Mouse (Mus musculus) forebrain, embryonic 13.5 days (tissue): ENCODE measurements at regions not wholly inside any gene's neighbourhood (a gene's known extent, or its start where the extent isn't known, plus 50 kb on each side); places are given as distances from the start of the nearest gene placed in this dataset.

Source experiments
- ATAC-seq: fragments of 200-750 bp; cut with Nextera tagmentation; 2 replicates; pipeline ENCODE4 v1.8.0; 2017
- H3K27ac ChIP-seq: fragments of 300-500 bp; sonication (generic); 2 replicates; pipeline ENCODE4 v1.5.1; 2015; ENCODE audit warnings: inconsistent platforms, mild to moderate bottlenecking, moderate library complexity
- H3K27me3 ChIP-seq: fragments of 300-500 bp; sonication (generic); 2 replicates; pipeline ENCODE4 v1.6.1; 2015; ENCODE audit warnings: mild to moderate bottlenecking, inconsistent platforms
- H3K36me3 ChIP-seq: fragments of 300-500 bp; sonication (generic); 2 replicates; pipeline ENCODE4 v1.6.1; 2015; ENCODE audit warnings: mild to moderate bottlenecking, inconsistent platforms; ENCODE audit not compliant: poor library complexity, severe bottlenecking
- H3K4me1 ChIP-seq: fragments of 300-500 bp; sonication (generic); 2 replicates; pipeline ENCODE4 v1.6.1; 2015; ENCODE audit warnings: inconsistent platforms
- H3K4me2 ChIP-seq: fragments of 300-500 bp; sonication (generic); 2 replicates; pipeline ENCODE4 v1.6.1; 2015; ENCODE audit warnings: inconsistent platforms, mild to moderate bottlenecking, moderate library complexity
- H3K4me3 ChIP-seq: fragments of 300-500 bp; sonication (generic); 2 replicates; pipeline ENCODE4 v1.5.1; 2015; ENCODE audit warnings: mild to moderate bottlenecking, inconsistent platforms
- H3K9ac ChIP-seq: fragments of 300-500 bp; sonication (generic); 2 replicates; pipeline ENCODE4 v1.6.1; 2015; ENCODE audit warnings: mild to moderate bottlenecking, inconsistent platforms
- H3K9me3 ChIP-seq: fragments of 300-500 bp; sonication (generic); replicated peaks from 2 replicates; pipeline ENCODE4 v1.6.1; 2016; ENCODE audit warnings: inconsistent platforms
- WGBS: fragments of 180-500 bp; shearing (Covaris S2); methylation state at CpG from one replicate; pipeline ENCODE4 v1.1.7; 2015; 5-methylcytosine and 5-hydroxymethylcytosine counted together

DNA sequence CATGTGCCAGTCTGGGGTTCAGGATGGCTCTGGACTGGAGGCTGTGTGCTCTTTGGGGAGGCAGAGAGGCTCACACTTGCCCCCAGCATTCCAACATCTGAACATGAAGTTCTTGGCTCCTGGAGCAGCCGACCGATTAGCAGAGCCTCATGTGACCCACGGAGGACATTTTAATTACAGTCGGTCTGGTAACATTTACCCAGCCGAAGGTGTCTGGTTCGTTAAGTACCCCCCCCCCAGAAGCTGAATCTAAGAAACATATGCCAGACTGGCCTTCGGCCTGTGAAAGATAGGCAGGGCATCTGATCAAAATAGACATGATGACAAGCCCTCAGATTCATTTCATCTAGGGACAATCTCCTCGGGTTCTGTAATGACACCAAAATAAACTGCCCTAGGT is 140.4 kb upstream of the Sgk1 start:
- no peak overlapping the region for H3K27ac ChIP-seq
- no peaks in the 10 kb centered on the region for H3K9me3 ChIP-seq
- H3K4me2 ChIP-seq: no peak overlapping the region
- H3K4me3 ChIP-seq: no peak overlapping the region
- no peaks in the 10 kb centered on the region for H3K27me3 ChIP-seq
- WGBS: 56% methylated on average over 8 of the region's 8 CpGs
- H3K9ac ChIP-seq: no peak overlapping the region
- no peak for ATAC-seq
- H3K4me1 ChIP-seq: peaks cover 6% of the 10 kb centered on the region
- H3K36me3 ChIP-seq: no peaks in the 10 kb centered on the region

DNA sequence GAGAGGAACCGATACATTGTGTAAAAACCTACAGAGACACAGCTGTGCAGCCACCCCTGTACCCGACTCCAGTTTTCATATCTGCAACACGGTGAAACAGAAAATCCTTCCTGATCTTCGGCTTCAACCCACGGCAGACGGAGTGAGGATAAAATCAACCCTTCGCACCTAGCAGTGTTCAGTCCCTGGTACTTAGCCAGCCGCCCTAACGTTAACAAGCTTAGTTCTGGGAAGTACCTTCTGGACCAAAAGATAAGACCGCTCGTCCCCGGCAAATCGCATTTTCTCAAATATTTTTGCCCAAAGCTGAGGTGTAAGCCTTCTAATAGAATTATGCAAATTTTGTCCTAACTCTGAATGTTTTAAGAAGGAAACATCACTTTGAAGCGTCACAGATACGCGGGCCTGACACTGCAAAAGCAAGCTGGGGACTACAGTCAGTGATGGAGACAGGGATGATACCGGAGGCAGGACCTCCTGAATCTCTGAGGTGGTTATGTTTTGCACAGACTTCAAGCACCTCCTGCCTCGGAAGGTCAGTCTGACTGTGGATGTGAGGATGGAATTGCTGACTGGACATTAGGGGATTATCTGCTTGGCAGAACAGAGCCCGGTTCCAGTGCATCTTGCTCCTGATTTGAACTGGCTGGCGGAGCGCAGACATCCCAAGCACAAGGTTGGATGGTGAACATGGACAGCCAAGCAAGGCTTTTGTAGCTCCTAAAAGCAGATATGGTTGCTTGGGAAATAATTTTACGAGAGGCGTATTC is 139.8 kb upstream of the Sgk1 start:
- no peaks in the 10 kb centered on the region for H3K36me3 ChIP-seq
- no peak overlapping the region for H3K9ac ChIP-seq
- H3K27ac ChIP-seq: no peak overlapping the region
- ATAC-seq: no peak
- H3K27me3 ChIP-seq: no peaks in the 10 kb centered on the region
- no peak overlapping the region for H3K4me3 ChIP-seq
- peaks cover 10% of the 10 kb centered on the region for H3K4me1 ChIP-seq
- H3K9me3 ChIP-seq: no peaks in the 10 kb centered on the region
- no peak overlapping the region for H3K4me2 ChIP-seq
- 89% methylated on average over 23 of the region's 23 CpGs for WGBS

DNA sequence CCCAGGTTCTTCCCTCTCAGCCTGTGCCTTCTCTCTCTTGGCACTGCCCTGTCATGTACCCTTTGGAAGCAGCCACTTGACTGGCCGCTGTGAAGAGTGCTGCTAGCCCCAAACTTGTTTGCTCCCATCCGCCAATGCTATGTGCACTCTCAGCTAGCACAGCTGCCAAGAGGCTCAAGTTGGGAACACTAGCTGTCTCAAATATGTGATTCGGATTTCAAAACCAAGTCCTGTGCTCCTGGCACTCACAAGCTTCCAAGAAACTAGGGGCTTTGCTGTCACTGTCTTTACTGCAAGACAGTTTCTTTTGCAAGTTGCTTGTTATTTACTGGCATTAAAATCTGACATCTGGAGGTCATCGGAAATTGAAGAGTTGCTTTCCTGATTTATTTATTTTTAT is 138.6 kb upstream of the Sgk1 start:
- H3K27ac ChIP-seq: no peak overlapping the region
- no peak overlapping the region for H3K4me3 ChIP-seq
- ATAC-seq: no peak
- no peak overlapping the region for H3K4me2 ChIP-seq
- no peaks in the 10 kb centered on the region for H3K36me3 ChIP-seq
- no peaks in the 10 kb centered on the region for H3K9me3 ChIP-seq
- H3K9ac ChIP-seq: no peak overlapping the region
- WGBS: 89% methylated on average over 4 of the region's 4 CpGs
- H3K27me3 ChIP-seq: no peaks in the 10 kb centered on the region
- H3K4me1 ChIP-seq: peaks cover 10% of the 10 kb centered on the region

DNA sequence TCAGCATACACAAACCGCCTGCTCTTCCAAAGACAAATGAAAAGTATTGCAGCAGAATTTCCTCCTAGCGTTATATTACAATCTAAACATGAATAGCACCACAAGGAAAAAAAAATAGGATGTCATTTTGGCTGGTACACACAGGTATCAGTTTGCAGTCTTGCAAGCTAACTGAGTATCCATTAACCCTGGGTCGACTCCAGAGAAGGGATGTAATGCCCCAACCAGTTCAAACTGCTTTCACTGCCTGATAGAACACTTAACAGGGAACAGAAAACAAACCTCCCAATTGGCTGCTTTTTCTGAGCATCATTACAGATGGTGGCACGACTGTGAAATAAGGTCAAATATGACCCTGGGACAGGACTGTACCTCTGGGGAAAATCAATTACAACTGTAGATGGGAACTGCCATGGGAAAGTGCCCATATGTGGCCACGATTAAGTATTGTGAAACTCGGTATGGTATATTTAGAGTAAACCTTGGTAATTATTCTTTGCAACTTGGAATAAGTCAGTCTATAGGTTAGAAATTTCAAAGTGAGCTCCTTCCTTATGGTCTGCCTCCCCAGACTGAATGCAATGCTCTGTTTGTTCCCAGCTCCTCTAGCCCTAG is 137.5 kb upstream of the Sgk1 start:
- Histone ChIP-seq H3K4me2 (no peak overlapping the region), H3K27me3 (no peaks in the 10 kb centered on the region), H3K9me3 (no peaks in the 10 kb centered on the region), H3K4me1 (peaks cover 10% of the 10 kb centered on the region), H3K9ac (no peak overlapping the region), H3K36me3 (no peaks in the 10 kb centered on the region), H3K27ac (no peak overlapping the region), H3K4me3 (no peak overlapping the region)
- no peak for ATAC-seq
- 80% methylated on average over 6 of the region's 6 CpGs for WGBS

DNA sequence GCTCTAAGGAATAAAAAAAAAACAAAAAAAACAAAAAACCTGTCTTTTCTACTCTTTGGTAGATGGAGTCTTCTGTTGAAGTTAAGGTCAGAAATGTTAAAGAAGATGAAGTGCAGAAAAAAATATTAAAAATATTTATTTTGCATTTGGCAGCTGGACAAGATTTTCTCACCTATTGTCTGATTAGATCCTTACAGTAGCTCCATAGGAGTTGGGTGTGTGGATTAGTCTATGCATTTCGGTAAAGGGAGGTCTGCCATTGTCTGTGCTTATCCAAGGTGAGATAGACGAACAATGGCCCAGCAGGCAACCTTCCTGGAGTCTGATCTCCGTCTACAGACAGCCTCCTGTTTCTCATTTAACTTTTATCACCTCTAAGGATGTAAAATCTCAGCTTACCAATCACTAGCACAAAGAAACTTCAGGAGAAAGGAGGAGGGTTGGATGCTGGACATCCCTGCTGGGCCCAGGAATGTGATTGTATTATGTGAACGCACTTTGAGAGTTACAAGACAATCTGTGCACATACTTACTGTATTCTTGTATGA is 136.0 kb upstream of the Sgk1 start:
- no peak for ATAC-seq
- no peaks in the 10 kb centered on the region for H3K9me3 ChIP-seq
- 5% methylated on average over 4 of the region's 4 CpGs for WGBS
- peaks cover 5% of the 10 kb centered on the region for H3K4me1 ChIP-seq
- no peak overlapping the region for H3K9ac ChIP-seq
- H3K36me3 ChIP-seq: no peaks in the 10 kb centered on the region
- H3K4me3 ChIP-seq: no peak overlapping the region
- no peak overlapping the region for H3K27ac ChIP-seq
- H3K4me2 ChIP-seq: no peak overlapping the region
- no peaks in the 10 kb centered on the region for H3K27me3 ChIP-seq

DNA sequence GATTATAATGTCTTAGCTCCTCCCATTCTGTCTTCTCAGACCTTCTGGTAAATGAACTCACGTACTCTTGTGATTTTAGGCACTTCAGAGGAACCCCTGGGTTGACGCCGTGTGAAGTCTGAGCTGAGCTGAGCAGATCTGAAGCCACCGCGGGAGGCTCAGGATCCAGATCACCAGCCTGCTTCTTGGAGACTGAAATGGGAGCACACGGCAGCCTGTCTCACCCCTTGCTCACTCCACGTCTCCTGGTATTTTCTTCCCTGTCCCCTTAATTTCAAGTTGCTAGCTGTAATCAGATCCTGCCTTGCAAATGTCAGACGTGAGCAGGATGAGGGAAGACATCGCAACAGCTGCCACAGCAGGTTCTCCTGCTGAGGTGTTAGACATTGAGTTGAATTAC is 135.3 kb upstream of the Sgk1 start:
- H3K9ac ChIP-seq: no peak overlapping the region
- no peaks in the 10 kb centered on the region for H3K36me3 ChIP-seq
- H3K4me3 ChIP-seq: no peak overlapping the region
- H3K4me1 ChIP-seq: peaks cover 5% of the 10 kb centered on the region
- H3K4me2 ChIP-seq: no peak overlapping the region
- ATAC-seq: no peak
- 9% methylated on average over 9 of the region's 9 CpGs for WGBS
- no peaks in the 10 kb centered on the region for H3K27me3 ChIP-seq
- H3K27ac ChIP-seq: no peak overlapping the region
- H3K9me3 ChIP-seq: no peaks in the 10 kb centered on the region

DNA sequence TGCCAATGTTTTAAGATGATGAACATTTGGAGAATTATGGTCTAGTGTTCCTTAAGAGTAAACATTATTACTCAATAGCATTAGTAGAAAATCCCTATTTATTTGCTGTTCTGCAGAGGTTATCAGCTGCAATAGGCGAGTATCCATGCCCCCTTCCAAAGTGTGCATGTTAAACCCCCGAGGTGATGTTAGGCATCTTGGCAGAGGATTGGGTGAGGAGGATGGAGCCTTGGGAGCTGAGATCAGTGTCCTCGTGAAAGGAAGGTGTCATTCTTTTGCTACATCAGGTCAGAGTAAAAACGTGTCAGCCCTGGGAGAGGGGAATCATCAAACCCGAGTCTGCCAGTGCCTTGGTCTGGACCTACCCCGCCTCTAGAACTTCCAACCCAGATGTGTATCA is 130.7 kb upstream of the Sgk1 start:
- Histone ChIP-seq H3K9me3 (no peaks in the 10 kb centered on the region), H3K4me1 (peaks cover 16% of the 10 kb centered on the region), H3K4me3 (no peak overlapping the region), H3K36me3 (no peaks in the 10 kb centered on the region), H3K4me2 (no peak overlapping the region), H3K27me3 (no peaks in the 10 kb centered on the region), H3K9ac (no peak overlapping the region), H3K27ac (no peak overlapping the region)
- WGBS: 81% methylated on average over 6 of the region's 6 CpGs
- ATAC-seq: no peak

DNA sequence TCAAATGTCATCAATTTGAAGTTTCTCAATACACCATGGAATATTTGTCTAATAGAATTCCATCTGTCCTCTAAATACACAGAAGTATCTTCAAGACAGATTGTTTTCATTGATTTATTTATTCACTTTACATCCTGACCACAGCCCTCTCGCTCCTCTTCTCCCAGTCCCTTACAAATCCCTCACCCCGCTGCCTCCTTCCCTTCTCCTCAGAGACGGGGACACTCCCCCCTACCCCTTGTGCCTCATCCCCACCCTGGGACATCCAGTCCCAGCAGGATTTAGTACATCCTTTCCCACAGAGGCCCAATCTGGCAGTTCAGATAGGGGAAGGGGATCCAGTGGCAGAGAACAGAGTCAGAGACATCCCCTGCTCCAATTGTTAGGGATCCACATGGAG is 129.6 kb upstream of the Sgk1 start:
- Histone ChIP-seq H3K36me3 (no peaks in the 10 kb centered on the region), H3K27me3 (no peaks in the 10 kb centered on the region), H3K27ac (no peak overlapping the region), H3K9ac (no peak overlapping the region), H3K9me3 (no peaks in the 10 kb centered on the region), H3K4me2 (no peak overlapping the region), H3K4me1 (peaks cover 11% of the 10 kb centered on the region), H3K4me3 (no peak overlapping the region)
- WGBS: 45% methylated on average over 3 of the region's 3 CpGs
- ATAC-seq: no peak

DNA sequence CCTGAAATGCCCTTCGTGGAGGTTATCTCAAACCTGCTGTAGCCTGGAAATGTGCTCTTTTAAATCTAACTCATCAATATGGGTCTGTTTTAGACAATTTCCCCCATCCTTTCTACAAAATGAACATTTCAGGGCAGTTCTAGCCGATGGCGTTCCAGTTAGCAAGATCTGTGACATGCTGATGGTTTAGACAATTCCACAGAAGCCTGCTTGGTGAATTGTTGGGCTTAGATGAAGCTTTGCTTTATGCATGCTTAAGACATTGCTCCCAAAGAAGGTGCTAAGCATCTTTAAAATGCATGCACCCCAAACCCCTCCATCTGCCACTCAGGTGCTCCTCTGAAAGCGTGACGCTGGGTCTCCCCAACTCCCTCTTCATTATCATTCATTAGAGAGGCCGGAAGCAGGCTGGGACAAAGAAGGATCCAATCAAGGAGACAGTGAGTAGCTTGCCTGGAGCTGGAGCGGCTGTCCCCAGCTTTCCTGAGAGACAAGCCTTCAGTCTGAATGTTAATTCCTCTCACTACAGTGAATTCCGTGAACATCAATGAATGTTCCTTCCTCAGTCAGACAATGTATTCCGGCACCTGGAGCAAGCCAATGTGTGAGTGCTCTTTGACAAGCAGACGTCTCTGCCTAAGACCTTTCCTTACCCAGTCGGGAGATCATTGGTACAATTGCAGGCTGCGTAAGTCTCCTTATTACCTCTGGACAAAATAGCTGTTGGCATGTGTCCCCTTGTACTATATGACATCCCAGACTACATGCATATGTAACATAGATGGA is 127.0 kb upstream of the Sgk1 start:
- no peak overlapping the region for H3K4me2 ChIP-seq
- H3K27ac ChIP-seq: peak overlapping the region; percentile 20; the same call in 1 of the 2 replicates
- WGBS: 42% methylated on average over 12 of the region's 12 CpGs
- H3K9ac ChIP-seq: no peak overlapping the region
- peak; percentile 75 for ATAC-seq
- no peaks in the 10 kb centered on the region for H3K9me3 ChIP-seq
- no peaks in the 10 kb centered on the region for H3K36me3 ChIP-seq
- no peak overlapping the region for H3K4me3 ChIP-seq
- H3K27me3 ChIP-seq: no peaks in the 10 kb centered on the region
- peaks cover 11% of the 10 kb centered on the region for H3K4me1 ChIP-seq

DNA sequence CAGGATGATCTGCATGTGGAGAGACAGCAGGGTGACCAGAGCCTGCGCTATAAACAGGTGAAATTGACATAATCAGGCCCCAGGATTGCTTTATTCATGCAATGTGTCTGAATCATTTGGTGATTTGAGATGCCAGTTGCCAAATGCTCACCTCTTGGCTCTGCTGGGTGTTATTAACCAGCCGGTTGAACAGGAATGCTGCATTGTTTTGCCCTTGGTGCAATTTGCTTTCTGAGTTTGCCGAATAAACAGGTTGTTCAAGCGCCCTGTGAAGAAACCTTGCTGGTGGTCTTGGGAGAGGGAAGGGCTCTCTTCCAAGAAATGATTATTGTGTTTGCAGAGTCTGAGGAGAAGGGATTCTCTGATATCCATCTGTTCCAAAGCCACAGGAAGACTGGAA is 126.3 kb upstream of the Sgk1 start:
- Histone ChIP-seq H3K4me2 (no peak overlapping the region), H3K9me3 (no peaks in the 10 kb centered on the region), H3K27ac (no peak overlapping the region), H3K9ac (no peak overlapping the region), H3K4me1 (peaks cover 11% of the 10 kb centered on the region), H3K27me3 (no peaks in the 10 kb centered on the region), H3K4me3 (no peak overlapping the region), H3K36me3 (no peaks in the 10 kb centered on the region)
- 78% methylated on average over 4 of the region's 4 CpGs for WGBS
- ATAC-seq: no peak

DNA sequence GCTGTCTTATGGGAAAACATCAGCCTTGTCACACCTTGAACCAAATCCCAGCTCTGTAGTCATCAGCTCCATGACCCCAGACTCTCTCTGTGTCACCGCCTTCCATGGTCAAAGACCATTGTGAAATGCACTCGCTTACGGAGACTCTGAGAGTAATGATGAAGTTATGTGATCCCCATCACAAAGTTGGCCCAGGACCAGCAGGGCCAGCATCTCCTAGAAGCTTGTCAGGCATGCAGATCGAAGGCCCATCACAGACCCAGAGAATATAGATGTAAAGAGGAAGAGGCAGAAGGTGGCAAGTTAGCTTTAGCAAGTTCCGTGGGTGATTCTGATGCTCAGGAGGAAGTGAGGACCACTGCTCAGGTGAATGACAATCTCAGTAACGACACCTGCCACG is 125.2 kb upstream of the Sgk1 start:
- H3K9ac ChIP-seq: no peak overlapping the region
- WGBS: 96% methylated on average over 7 of the region's 7 CpGs
- ATAC-seq: no peak
- no peak overlapping the region for H3K4me3 ChIP-seq
- H3K27me3 ChIP-seq: no peaks in the 10 kb centered on the region
- no peak overlapping the region for H3K4me2 ChIP-seq
- no peak overlapping the region for H3K27ac ChIP-seq
- peaks cover 11% of the 10 kb centered on the region for H3K4me1 ChIP-seq
- no peaks in the 10 kb centered on the region for H3K36me3 ChIP-seq
- no peaks in the 10 kb centered on the region for H3K9me3 ChIP-seq

DNA sequence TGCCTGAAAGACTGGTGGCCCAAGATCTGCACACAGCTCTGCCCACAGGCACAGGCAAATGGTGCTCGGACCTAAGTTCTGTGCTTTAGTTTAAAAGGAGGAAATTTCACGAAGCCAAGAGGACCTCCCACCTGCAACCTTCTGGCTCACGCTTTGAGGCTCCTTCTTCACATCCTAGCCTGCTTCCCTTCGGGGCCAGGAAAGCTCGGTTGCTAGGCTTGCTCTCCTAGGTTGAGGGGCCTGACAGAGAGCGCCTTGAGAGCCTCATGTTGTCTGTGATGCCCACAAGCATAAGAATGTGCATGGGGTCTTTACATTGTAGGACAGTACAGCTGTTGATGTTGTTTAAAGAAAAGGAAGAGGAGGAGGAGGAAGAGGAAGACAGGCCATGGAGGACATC is 123.9 kb upstream of the Sgk1 start:
- H3K9me3 ChIP-seq: no peaks in the 10 kb centered on the region
- no peak overlapping the region for H3K9ac ChIP-seq
- peaks cover 11% of the 10 kb centered on the region for H3K4me1 ChIP-seq
- ATAC-seq: no peak
- no peaks in the 10 kb centered on the region for H3K36me3 ChIP-seq
- no peak overlapping the region for H3K4me2 ChIP-seq
- H3K4me3 ChIP-seq: no peak overlapping the region
- WGBS: 90% methylated on average over 6 of the region's 6 CpGs
- H3K27me3 ChIP-seq: no peaks in the 10 kb centered on the region
- H3K27ac ChIP-seq: no peak overlapping the region
